Mouse (Mus musculus) kidney, postnatal 10 days (tissue): ENCODE measurements around the gene Hes3.
A peak's percentile ranks its signal among the peaks of the same experiment; 100 is the strongest.

Experiments
- DNase-seq: peaks from one replicate; pipeline ENCODE4 v3.0.0; 2021; ENCODE audit warnings: mixed read lengths

Gene Hes3

GRCm38 (mm10) chr4:152304685-152305084 is 13.2 kb upstream of the Hes3 start:
- DNase-seq: no peak

GRCm38 (mm10) chr4:152303172-152303571 is 11.7 kb upstream of the Hes3 start:
- DNase-seq: no peak

GRCm38 (mm10) chr4:152302012-152302411 is 10.6 kb upstream of the Hes3 start:
- peak; percentile 52 for DNase-seq

- no peak for DNase-seq
Observed at GRCm38 (mm10) chr4:152300375-152300774, 8.9 kb upstream of the Hes3 start.

- DNase-seq: no peak
Observed at GRCm38 (mm10) chr4:152298836-152299235, 7.4 kb upstream of the Hes3 start.

GRCm38 (mm10) chr4:152296874-152297861 is 5.7 kb upstream of the Hes3 start, which contains the start of gene Icmt:
Gene Icmt (plus strand): TSS chr4:152297227.
- peak; percentile 100 for DNase-seq

- DNase-seq: no peak
Observed at GRCm38 (mm10) chr4:152296371-152296770, 4.9 kb upstream of the Hes3 start.

GRCm38 (mm10) chr4:152295916-152296315 is 4.5 kb upstream of the Hes3 start:
- DNase-seq: no peak

- DNase-seq: peak; percentile 52
Observed at GRCm38 (mm10) chr4:152294188-152294929, 2.9 kb upstream of the Hes3 start.

- no peak for DNase-seq
Observed at GRCm38 (mm10) chr4:152292102-152292765, 772 bp upstream of the Hes3 start.

- no peak for DNase-seq
Observed at GRCm38 (mm10) chr4:152290991-152291390, 471 bp downstream of the Hes3 start.

- DNase-seq: no peak
Observed at GRCm38 (mm10) chr4:152290385-152290784, 1.1 kb downstream of the Hes3 start.

- no peak for DNase-seq
Observed at GRCm38 (mm10) chr4:152288398-152288945, 3.0 kb downstream of the Hes3 start.

- DNase-seq: no peak
Observed at GRCm38 (mm10) chr4:152287317-152288120, 3.9 kb downstream of the Hes3 start.

- peak; percentile 92 for DNase-seq
Observed at GRCm38 (mm10) chr4:152286887-152287286, 4.6 kb downstream of the Hes3 start.

GRCm38 (mm10) chr4:152286183-152286582 is 5.3 kb downstream of the Hes3 start:
- DNase-seq: no peak

- DNase-seq: peak; percentile 75
Observed at GRCm38 (mm10) chr4:152285505-152285904, 6.0 kb downstream of the Hes3 start.

- peak; percentile 93 for DNase-seq
Observed at GRCm38 (mm10) chr4:152283186-152283950, 8.1 kb downstream of the Hes3 start.

GRCm38 (mm10) chr4:152282721-152283120 is 8.7 kb downstream of the Hes3 start:
- no peak for DNase-seq

GRCm38 (mm10) chr4:152281601-152282000 is 9.9 kb downstream of the Hes3 start:
- peak; percentile 30 for DNase-seq

- DNase-seq: no peak
Observed at GRCm38 (mm10) chr4:152278986-152279385, 12.5 kb downstream of the Hes3 start.
